Mouse (Mus musculus): Measurements from ENCODE around the gene Lrrc15.

Gene Lrrc15

GRCm38 (mm10) chr16:30278406-30278805 is 4.7 kb downstream of the Lrrc15 start:
- no peak for DNase-seq (ENCODE audit: extremely low read depth, low read depth)

GRCm38 (mm10) chr16:30275558-30276340 is 7.3 kb downstream of the Lrrc15 start:
- DNase-seq (ENCODE audit: extremely low read depth, low read depth): no peak

GRCm38 (mm10) chr16:30273065-30273464 is 10.0 kb downstream of the Lrrc15 start:
- no peak for DNase-seq (ENCODE audit: extremely low read depth, low read depth)

GRCm38 (mm10) chr16:30271941-30272595 is 11.0 kb downstream of the Lrrc15 start:
- DNase-seq (ENCODE audit: extremely low read depth, low read depth): no peak

- no peak for DNase-seq (ENCODE audit: extremely low read depth, low read depth)
Observed at GRCm38 (mm10) chr16:30271223-30271761, 11.8 kb downstream of the Lrrc15 start.

- DNase-seq (ENCODE audit: extremely low read depth, low read depth): no peak
Observed at GRCm38 (mm10) chr16:30267359-30267758, 15.7 kb downstream of the Lrrc15 start, which contains the start of gene Cpn2. Gene Cpn2, minus strand, starts transcription at chr16:30267499.

GRCm38 (mm10) chr16:30266561-30266960 is 16.5 kb downstream of the Lrrc15 start:
- DNase-seq (ENCODE audit: extremely low read depth, low read depth): no peak

GRCm38 (mm10) chr16:30265611-30266010 is 17.4 kb downstream of the Lrrc15 start:
- no peak for DNase-seq (ENCODE audit: extremely low read depth, low read depth)

GRCm38 (mm10) chr16:30263156-30263555 is 19.9 kb downstream of the Lrrc15 start:
- no peak for DNase-seq (ENCODE audit: extremely low read depth, low read depth)

- DNase-seq (ENCODE audit: extremely low read depth, low read depth): peak; percentile 49
Observed at GRCm38 (mm10) chr16:30262664-30263063, 20.4 kb downstream of the Lrrc15 start.

GRCm38 (mm10) chr16:30262157-30262556 is 20.9 kb downstream of the Lrrc15 start:
- DNase-seq (ENCODE audit: extremely low read depth, low read depth): no peak

- DNase-seq (ENCODE audit: extremely low read depth, low read depth): no peak
Observed at GRCm38 (mm10) chr16:30261341-30261740, 21.7 kb downstream of the Lrrc15 start.

GRCm38 (mm10) chr16:30260012-30260635 is 22.9 kb downstream of the Lrrc15 start:
- no peak for DNase-seq (ENCODE audit: extremely low read depth, low read depth)

GRCm38 (mm10) chr16:30259444-30259843 is 23.6 kb downstream of the Lrrc15 start:
- no peak for DNase-seq (ENCODE audit: extremely low read depth, low read depth)

GRCm38 (mm10) chr16:30258441-30258840 is 24.6 kb downstream of the Lrrc15 start:
- no peak for DNase-seq (ENCODE audit: extremely low read depth, low read depth)

- DNase-seq (ENCODE audit: extremely low read depth, low read depth): no peak
Observed at GRCm38 (mm10) chr16:30257718-30258117, 25.3 kb downstream of the Lrrc15 start.

- DNase-seq (ENCODE audit: extremely low read depth, low read depth): no peak
Observed at GRCm38 (mm10) chr16:30255061-30255460, 28.0 kb downstream of the Lrrc15 start.

- DNase-seq (ENCODE audit: extremely low read depth, low read depth): no peak
Observed at GRCm38 (mm10) chr16:30253900-30254299, 29.2 kb downstream of the Lrrc15 start.

- DNase-seq (ENCODE audit: extremely low read depth, low read depth): no peak
Observed at GRCm38 (mm10) chr16:30253374-30253773, 29.7 kb downstream of the Lrrc15 start.

- DNase-seq (ENCODE audit: extremely low read depth, low read depth): peak; percentile 62
Observed at GRCm38 (mm10) chr16:30252003-30252418, 31.0 kb downstream of the Lrrc15 start.

- DNase-seq (ENCODE audit: extremely low read depth, low read depth): no peak
Observed at GRCm38 (mm10) chr16:30244037-30244700, 38.9 kb downstream of the Lrrc15 start.

All from MEL-GATA-1-ER (cell line).